Mouse (Mus musculus) CH12.LX (cell line): ENCODE results near the gene Myom3.

ENCODE experiments used
- BHLHE40 ChIP-seq: IDR thresholded peaks from 2 replicates; pipeline ENCODE4 v1.6.1; 2011; ENCODE audit warnings: mild to moderate bottlenecking, low read depth, low read length, improper control_type of control experiment
- CHD2 ChIP-seq: IDR thresholded peaks from 2 replicates; pipeline ENCODE4 v1.6.1; 2011; ENCODE audit warnings: low read length, improper control_type of control experiment
- CTCF ChIP-seq, 2 experiments: IDR thresholded peaks in 1 of 2; conservative IDR thresholded peaks in 1 of 2; 2 replicates each; pipeline ENCODE4 v1.5.1; 2011 to 2012; ENCODE audit warnings: low read depth in 2 of 2, low read length in 2 of 2, improper control_type of control experiment in 1 of 2, inconsistent platforms in 1 of 2, mild to moderate bottlenecking in 1 of 2, moderate library complexity in 1 of 2
- ELF1 ChIP-seq: IDR thresholded peaks from 2 replicates; pipeline ENCODE4 v1.6.1; 2014; ENCODE audit warnings: low read depth, mild to moderate bottlenecking, inconsistent platforms, low read length, improper control_type of control experiment
- EP300 ChIP-seq: IDR thresholded peaks from 2 replicates; pipeline ENCODE4 v1.6.1; 2011; ENCODE audit warnings: low read length, improper control_type of control experiment
- ETS1 ChIP-seq: conservative IDR thresholded peaks from 2 replicates; pipeline ENCODE4 v1.6.1; 2012; ENCODE audit warnings: low read depth, mild to moderate bottlenecking, inconsistent platforms, low read length, improper control_type of control experiment, moderate library complexity
- MAFK ChIP-seq: IDR thresholded peaks from 2 replicates; pipeline ENCODE4 v1.6.1; 2011; ENCODE audit warnings: low read length, improper control_type of control experiment; ENCODE audit not compliant: insufficient replicate concordance
- MAX ChIP-seq: IDR thresholded peaks from 2 replicates; pipeline ENCODE4 v1.6.1; 2011; ENCODE audit warnings: low read length, improper control_type of control experiment
- PAX5 ChIP-seq: IDR thresholded peaks from 2 replicates; pipeline ENCODE4 v1.6.1; 2012; ENCODE audit warnings: low read length, inconsistent platforms, mixed read lengths
- POLR2A ChIP-seq: IDR thresholded peaks from 2 replicates; pipeline ENCODE4 v1.6.1; 2011; ENCODE audit warnings: low read depth, mild to moderate bottlenecking, improper control_type of control experiment, low read length
- SMC3 ChIP-seq: IDR thresholded peaks from 2 replicates; pipeline ENCODE4 v1.6.1; 2011; ENCODE audit warnings: low read depth, low read length, improper control_type of control experiment
- TCF12 ChIP-seq: IDR thresholded peaks from 2 replicates; pipeline ENCODE4 v1.6.1; 2014; ENCODE audit warnings: low read depth, mild to moderate bottlenecking, inconsistent platforms, low read length, improper control_type of control experiment
- USF1 ChIP-seq: IDR thresholded peaks from 2 replicates; pipeline ENCODE4 v1.6.1; 2014; ENCODE audit warnings: low read depth, mild to moderate bottlenecking, inconsistent platforms, low read length, improper control_type of control experiment
- ZKSCAN1 ChIP-seq: IDR thresholded peaks from 2 replicates; pipeline ENCODE4 v1.6.1; 2012; ENCODE audit warnings: low read depth, inconsistent platforms, low read length, improper control_type of control experiment, borderline replicate concordance

GRCm38 (mm10) chr4:135726416-135726815 is 33.1 kb upstream of the Myom3 start:
- TF ChIP-seq EP300 (no peak), ZKSCAN1 (no peak), SMC3 (no peak), MAX (no peak), POLR2A (no peak), MAFK (no peak), CHD2 (no peak), CTCF (conservative IDR thresholded peaks at IDR 0.05 in 1 of 2, IDR thresholded peaks at IDR 0.05 in 1 of 2; ENCODE audit: low read depth in 2 of 2, low read length in 2 of 2) (no peak), BHLHE40 (no peak), ETS1 (no peak), USF1 (no peak), PAX5 (no peak), ELF1 (no peak), TCF12 (no peak)
